Mouse (Mus musculus): ENCODE data around the gene Pde6g.

Gene Pde6g

GRCm38 (mm10) chr11:120453306-120453705 is at the start of gene Pde6g:
Gene Pde6g, minus strand, starts transcription at chr11:120453500.
- no peak for DNase-seq (ENCODE audit: low read depth)

DNA sequence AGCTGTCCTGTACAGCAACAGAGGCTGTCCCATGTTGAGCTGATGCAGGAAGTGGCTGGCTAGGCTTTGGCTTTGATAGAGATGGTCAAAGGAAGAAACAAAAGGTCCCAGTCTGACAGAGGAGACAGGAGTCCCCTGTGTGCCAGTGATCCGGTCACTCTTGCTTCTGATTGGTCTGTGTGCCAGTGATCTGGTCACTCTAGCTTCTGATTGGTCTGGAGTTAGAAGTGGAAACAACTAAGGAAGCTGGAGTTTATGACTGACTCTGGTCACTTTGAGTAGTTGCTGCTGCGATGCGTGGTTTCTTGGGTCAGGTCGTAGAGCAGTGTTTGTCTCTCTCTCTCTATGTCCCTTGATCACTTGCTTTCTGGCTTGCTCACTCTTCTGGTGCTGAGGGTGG is 48.4 kb upstream of the Pde6g start:
- DNase-seq (ENCODE audit: low read depth), result no peak

DNA sequence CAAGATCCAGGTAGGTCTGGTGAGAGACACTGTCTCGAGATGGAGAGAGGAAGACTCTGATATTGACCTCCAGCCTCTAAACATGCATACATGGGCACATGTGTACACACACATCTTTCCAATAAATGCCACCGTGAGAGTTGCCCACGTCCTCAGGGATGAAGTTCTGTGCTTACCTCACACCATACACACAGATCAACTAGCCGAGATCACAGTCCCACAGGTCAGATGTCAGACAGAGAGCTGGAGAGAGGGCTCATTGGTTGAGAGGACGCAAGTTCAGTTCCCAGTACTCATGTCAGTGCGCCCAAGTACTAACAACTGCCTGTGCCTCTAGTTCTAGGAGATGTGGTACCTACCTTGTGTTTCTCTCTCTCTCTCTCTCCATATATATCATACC is 47.7 kb upstream of the Pde6g start:
- DNase-seq (ENCODE audit: low read depth), result no peak

DNA sequence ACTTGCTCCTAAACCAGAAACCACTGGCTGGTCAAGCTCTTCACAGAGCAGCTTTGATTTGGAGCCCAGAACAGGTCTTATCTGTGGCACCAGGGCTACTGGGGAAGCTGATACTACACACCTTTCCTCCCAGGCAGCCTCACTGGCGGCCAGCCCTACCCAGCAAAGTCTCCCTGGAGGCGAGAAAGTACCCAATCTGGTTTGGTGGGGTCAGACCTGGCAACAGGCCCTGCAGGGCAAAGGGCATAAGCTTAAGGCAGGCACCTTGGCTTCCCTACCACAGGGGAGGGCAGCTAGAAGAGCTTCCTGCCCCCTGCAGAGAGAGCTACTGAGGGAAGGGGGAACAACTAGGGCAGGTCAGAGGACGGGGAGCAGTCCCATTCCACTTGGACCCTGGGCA is 47.1 kb upstream of the Pde6g start:
- DNase-seq (ENCODE audit: low read depth), result no peak

- DNase-seq (ENCODE audit: low read depth), result no peak
Measured at GRCm38 (mm10) chr11:120499894-120500293, 46.6 kb upstream of the Pde6g start.

- DNase-seq (ENCODE audit: low read depth), result no peak
Measured at GRCm38 (mm10) chr11:120498891-120499290, 45.6 kb upstream of the Pde6g start.

- no peak for DNase-seq (ENCODE audit: low read depth)
Measured at GRCm38 (mm10) chr11:120498226-120498625, 44.9 kb upstream of the Pde6g start.

DNA sequence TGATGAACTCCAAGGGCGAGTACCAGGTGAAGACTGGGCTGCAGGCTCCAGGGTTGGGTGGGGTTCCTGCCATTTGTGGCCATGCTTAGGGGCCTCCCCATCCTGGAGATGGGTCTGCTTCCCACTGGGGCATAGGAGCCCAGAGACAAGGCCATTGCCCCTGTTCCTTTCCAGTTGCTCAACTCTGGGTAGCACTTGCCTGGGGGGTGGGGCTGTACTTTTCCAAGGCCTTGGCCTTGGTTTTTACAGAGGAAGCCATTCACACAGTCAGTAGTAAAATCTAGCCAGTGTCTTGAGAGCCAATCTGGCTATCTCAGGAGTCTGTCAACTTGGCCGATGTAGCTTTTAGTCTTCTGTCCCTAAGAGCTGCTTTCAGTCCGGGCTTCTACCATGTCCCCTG is 44.1 kb upstream of the Pde6g start:
- DNase-seq (ENCODE audit: low read depth), result no peak

DNA sequence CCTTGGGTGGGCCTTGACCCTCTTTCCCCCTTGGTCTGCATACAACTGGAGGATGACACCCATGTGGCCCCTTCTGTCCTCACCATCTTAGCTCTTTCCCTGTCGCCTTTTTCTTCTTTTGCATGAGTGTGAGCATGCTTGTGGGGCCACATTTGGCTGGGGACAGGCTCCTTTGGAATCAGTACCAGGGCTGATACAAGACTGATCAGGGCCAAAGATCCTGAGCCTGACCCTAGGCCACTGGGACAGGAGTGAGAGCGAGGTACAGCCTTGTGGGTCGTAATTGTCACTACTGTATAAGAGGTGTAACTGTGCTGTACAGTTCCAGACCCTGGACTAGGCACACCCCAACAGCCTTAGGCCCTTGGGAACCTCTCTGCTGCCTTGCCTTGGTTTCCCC is 40.6 kb upstream of the Pde6g start:
- DNase-seq (ENCODE audit: low read depth), result no peak

DNA sequence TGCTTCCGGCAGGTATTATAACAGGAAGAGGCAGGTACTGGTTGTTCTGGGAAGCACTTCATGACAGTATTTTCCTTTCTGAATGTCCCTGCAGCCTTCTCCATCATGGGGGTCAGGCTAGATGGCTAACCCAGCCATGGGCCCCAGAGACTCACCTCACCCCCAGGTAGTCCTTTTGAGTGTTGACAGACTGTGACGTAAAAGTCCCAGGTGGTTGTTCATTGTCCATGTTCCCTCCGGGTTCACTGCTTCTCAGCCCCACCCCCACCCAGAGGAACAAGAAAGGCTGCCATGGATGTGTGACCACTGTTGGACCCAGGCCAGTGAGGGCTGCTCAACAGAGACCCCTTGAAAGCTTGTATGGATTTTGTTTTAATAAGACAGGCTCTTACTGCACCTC is 40.1 kb upstream of the Pde6g start:
- DNase-seq (ENCODE audit: low read depth), result no peak

DNA sequence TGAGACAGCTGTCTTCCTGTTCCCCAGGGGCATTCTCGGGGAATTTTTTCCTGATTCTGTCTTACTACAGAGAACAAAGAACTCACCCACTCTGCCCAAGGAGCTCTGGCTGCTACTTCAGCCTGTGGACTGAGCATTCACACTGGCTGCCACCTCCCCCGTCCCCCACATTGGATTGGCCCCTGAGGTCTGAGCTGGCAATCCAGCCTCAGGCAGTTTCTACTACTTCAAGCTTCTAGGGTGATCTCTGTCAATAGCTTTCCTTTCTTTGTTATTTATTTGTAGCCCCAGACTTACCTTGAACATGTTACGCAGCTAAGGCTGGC is 39.5 kb upstream of the Pde6g start:
- no peak for DNase-seq (ENCODE audit: low read depth)

- peak; percentile 72 for DNase-seq (ENCODE audit: low read depth)
Measured at GRCm38 (mm10) chr11:120492024-120492877, 39.0 kb upstream of the Pde6g start.

GRCm38 (mm10) chr11:120491317-120492023 is 38.2 kb upstream of the Pde6g start, which contains the start of gene Slc25a10:
Gene Slc25a10, plus strand, starts transcription at chr11:120491840.
- DNase-seq (ENCODE audit: low read depth), result peak; percentile 87

DNA sequence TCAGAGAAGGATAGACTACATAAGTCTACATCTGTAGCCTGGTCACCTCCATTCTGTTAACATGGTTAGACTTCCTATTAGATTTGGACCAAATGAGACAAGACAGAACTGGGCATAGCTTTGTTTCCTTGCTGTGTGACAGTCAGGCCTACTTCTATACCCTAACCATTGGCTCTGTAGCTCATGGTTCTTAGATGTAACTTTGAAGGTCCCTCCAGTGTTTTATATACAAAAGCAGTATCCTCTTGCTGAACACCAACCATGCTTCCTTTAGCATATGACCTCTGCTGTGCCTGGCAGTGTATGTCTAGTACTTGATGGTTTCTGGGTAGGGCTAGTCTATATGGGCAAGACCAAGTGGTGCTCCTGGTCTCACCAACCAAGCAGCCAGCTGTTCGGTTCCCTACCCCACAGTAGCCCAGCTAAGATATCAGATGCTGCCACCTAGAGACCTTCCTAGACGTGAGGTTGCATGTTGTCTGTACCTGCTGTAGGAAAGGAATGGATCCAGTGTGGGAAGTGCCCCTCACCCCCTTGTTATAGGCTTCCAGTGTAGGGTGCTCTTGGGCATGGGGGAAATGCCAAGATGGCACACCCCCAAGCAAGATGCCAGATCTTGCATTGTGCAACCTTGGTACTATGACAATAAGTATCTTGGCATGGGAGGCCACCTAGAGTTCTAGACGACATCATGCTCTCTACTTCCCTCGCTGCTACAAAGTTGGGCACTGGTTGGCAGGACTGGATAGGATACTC is 37.2 kb upstream of the Pde6g start:
- DNase-seq (ENCODE audit: low read depth), result no peak

- DNase-seq (ENCODE audit: low read depth), result peak; percentile 90
Measured at GRCm38 (mm10) chr11:120489054-120489761, 35.9 kb upstream of the Pde6g start.

DNA sequence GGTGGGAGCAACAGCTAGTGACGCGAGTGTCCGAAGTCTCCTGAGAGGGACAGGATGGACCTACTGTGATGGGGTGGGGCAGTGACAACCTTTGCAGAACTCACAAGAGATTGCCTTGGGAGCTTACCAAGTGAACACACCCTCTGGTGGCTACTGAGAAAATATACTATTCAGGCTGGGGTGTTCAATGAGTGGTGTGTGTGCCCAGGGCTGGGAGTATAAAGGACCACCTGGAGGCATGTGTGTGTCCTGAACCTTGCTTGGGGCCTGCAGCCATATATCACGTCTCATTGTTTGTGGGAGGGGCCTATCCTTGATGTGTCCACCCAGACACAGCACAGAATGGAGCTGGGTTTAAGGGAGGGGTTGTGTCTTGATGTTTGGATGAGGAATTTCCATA is 35.2 kb upstream of the Pde6g start:
- peak; percentile 19 for DNase-seq (ENCODE audit: low read depth)

- DNase-seq (ENCODE audit: low read depth), result no peak
Measured at GRCm38 (mm10) chr11:120485251-120485650, 32.0 kb upstream of the Pde6g start.

DNA sequence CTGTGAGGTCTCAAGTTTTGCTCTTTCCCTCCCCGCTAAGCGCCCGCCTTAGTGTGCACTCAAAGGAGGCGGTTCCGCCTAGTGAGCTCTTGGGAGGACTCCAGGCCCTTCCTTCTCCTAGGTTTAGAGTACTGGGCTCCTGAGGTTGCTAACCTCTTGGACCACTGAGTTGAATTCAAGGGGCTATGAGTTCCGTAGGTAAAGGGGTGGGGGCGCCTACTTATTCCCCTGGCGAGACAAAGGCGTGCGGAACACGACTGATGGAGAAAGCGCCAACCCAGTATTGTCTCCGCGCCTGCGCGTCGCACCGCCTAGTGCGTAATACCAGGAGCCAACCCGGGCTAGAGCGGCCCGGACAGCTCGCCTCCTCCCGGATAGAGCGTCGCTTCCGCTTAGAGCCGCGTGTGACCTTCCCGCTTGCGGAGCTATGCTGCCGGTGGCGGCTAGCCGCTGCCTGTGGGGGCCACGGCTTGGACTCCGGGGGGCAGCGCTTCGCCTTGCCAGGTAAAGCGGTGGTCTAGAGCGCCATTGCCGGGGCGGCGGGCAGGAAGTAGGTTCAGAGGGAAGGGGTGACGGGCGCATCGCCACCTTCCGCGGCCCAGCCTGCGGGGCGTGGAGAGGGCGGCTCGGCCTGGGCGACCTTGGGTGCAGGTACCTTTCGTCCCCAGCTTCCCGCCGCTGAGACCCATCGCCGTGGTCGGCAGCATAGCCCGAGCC is 31.1 kb upstream of the Pde6g start, which contains the start of gene Mrpl12:
Gene Mrpl12 (plus strand): TSS at position 349 of the 717 bp plus-strand sequence.
- peak; percentile 95 for DNase-seq (ENCODE audit: low read depth)

DNA sequence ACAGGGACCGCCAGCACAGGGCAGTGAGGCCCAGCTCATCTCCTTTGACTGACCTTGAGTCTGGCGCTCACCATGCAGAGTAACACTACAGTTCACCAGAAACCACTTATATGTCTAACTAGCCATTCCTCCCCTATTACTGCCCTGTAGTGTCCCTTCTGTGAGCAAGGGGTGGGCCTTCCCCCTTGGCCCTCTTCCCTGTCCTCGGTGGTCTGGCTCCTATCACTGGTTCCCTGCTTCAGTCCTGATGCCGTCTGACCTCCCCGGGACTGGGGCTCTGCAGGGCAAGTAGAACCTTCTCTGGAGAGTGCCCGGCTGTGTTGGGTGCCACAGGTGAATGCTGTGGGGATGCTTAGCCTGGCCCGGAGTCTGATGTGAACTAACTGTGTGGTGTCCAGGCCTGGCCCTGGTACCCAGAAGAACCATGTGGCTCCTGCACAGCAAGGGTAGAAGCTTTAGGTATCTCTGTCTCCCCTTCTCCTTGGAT is 30.2 kb upstream of the Pde6g start:
- no peak for DNase-seq (ENCODE audit: low read depth)

DNA sequence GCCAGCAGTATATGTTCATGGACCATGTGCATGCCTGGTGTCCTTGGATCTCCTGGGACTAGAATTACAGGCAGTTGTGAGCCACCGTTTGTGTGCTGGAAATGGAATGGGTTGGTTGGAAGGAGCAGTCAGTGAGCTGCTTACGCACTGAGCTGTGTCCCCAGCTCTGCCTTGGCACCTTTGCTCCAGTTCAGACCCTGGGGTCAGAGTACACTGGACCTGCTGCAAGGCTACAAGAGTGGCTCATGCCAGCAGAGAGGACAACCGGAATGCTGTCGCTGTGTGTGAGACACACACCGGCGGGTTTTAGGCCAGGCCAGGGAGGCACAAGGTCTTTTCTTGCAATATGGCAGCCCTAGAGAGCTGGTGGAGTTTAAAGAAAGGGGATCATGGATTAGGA is 18.8 kb upstream of the Pde6g start:
- DNase-seq (ENCODE audit: low read depth), result no peak

GRCm38 (mm10) chr11:120467736-120468092 is 14.4 kb upstream of the Pde6g start:
- no peak for DNase-seq (ENCODE audit: low read depth)
